Mouse (Mus musculus): Measurements from ENCODE around the gene Uba2.
A peak's percentile ranks its signal among the peaks of the same experiment; 100 is the strongest.

DNA sequence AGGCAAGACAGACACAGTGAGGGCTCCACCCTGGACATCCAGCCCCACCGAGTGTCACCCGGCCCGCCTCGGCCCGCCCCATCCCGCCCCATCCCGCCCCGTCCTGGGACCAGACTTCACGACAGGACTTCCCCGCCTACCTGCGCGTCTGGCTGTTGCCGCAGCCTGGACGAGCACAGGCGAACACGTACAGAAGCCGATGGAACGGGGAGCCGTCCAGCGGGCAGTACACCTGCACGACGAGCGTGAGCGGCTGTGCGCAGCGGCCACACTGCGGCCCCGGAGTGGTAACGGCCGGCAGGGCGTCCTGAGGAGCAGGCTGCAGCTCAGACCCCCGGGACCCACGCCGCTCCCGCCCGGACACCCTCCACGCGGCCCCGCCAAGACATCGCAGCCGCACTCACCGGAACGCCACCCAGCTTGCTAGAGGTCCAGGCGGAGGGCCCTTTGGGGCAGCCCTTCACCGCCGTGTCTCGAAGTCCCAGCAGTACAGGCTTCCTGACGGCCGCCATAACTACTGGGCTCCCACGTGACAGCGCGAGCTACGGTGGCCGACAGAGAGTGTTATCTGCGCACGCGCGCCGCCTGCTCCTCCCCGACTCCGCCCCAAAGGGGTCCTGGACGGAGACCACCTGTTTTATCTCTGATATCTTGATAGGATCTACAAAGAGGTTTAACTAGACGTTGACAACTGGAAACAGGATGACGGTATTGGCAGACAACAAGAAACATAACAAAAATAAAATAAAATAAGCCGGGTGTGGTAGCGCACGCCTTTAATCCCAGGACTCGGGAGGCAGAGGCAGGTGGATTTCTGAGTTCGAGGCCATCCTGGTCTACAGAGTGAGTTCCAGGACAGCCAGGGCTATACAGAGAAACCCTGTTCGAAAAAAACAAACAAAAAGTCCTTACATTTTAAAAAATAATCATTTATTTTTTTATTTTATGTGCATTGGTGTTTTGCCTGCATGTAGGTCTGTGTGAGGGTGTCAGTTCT lies 27.0 kb upstream of the Uba2 start, which contains the start of gene Pdcd2l:
- TF ChIP-seq POLR2A (IDR thresholded peaks at IDR 0.05; ENCODE audit: control insufficient read depth, extremely low read depth, insufficient read depth, low read length, poor library complexity) (peak; percentile 50; the same call in 1 of the 2 replicates), CTCF (IDR thresholded peaks at IDR 0.05; ENCODE audit: borderline replicate concordance, control insufficient read depth, extremely low read depth, insufficient read depth, low read length, poor library complexity) (0 out of 2 replicates have a peak, but pooled peaks have one; percentile 40)

All from thymus, adult 2 months (tissue).